Mouse (Mus musculus): Measurements from ENCODE around the gene Ap1s1. TPM values are rescaled to one million over a fixed set of nuclear protein-coding genes. Genes with fewer than 3 reads are reported as not detected.

Gene Ap1s1
- total RNA-seq, 2 experiments from 2014 or later, result 235 to 257 TPM

- intact Hi-C loops (cut with DNase I), result no loop called here
- DNase-seq (ENCODE audit: low spot score in 2 of 2), result no peak
Measured at GRCm38 (mm10) chr5:137070881-137071605, 25.1 kb upstream of the Ap1s1 start.

DNA sequence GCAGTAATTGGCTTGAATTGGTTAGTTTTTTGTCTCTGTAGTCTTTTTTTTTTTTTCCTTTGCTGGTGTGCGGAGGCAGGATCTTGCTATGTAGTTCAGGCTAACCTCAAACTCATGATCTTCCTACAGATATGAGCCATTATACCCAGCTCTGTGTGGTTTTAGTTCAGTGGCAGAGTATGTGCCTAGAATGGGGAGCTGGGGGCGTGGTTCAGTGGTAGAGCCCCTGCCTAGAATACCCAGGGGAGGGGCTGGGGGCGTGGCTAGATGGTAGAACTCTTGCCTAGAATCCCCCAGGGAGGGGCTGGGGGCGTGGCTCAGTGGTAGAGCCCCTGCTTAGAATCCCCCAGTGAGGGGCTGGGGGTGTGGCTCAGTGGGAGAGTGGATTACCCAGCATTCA is 22.8 kb upstream of the Ap1s1 start:
- no peak for DNase-seq (ENCODE audit: low spot score in 2 of 2)
- intact Hi-C loops (cut with DNase I), result no loop called here

GRCm38 (mm10) chr5:137065923-137066322 is 20.0 kb upstream of the Ap1s1 start:
- intact Hi-C loops (cut with DNase I), result no loop called here
- DNase-seq (ENCODE audit: low spot score in 2 of 2), result no peak

DNA sequence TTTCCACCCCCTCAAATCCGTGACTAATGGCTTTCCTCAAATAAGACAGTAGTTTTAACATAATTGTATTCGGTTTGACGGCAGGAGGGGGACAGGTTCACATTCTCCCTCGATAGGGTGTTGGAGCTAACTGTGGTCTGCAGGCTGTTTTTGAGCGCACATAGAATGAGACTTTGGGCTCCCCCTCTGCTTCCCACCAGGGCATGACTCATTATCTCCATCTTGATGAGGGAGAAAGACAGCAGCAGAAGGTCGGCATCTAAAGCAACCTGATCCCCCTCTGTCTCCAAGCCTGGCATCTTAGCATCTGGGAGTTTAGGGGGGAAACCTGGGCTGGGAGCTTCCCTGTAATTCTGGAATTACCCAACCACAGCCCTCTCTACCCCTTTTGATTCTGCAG is 19.5 kb upstream of the Ap1s1 start:
- no peak for DNase-seq (ENCODE audit: low spot score in 2 of 2)
- intact Hi-C loops (cut with DNase I), result no loop called here

GRCm38 (mm10) chr5:137062601-137063000 is 16.7 kb upstream of the Ap1s1 start:
- intact Hi-C loops (cut with DNase I), result loop anchor here (2.0 kb wide), 1 partner anchor 44 kb away; no protein-coding TSS in a partner anchor
- DNase-seq (ENCODE audit: low spot score in 2 of 2), result no peak

DNA sequence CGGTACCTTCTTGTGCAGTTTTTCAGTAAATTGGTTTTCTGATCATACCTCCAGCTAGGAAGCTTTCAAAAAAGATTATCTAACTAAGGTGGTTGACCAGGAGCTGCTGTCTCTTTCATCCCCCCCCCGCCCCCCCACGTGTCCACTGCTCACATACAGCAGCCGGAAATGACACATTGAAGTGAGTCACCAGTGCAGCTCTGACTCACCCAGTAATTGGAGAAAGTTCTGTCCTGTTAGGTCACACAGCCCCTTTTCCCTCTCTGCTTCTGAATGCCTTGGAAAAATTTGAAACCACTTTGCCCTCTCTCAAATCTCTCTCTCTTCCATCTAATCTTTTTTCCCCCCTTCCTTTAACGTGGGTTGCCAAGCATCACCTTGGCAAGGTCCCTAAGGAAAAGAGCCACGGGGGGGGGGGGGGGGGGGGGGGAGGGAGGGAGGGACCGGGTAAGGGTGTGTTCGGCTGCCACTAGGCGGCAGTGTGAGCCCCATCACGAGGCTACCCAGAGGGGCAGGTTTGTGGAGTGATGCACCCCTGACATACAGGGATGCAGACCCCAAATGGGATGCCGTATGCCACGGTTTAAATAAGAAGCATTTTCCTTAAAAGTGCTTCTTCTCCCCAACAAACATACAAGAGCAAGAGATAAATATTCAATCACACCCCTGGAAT is 16.0 kb upstream of the Ap1s1 start:
- intact Hi-C loops (cut with DNase I), result loop anchor here (2.0 kb wide), 1 partner anchor 45 kb away; no protein-coding TSS in a partner anchor
- DNase-seq (ENCODE audit: low spot score in 2 of 2), result peak in 1 of 2 experiments; percentile 35

DNA sequence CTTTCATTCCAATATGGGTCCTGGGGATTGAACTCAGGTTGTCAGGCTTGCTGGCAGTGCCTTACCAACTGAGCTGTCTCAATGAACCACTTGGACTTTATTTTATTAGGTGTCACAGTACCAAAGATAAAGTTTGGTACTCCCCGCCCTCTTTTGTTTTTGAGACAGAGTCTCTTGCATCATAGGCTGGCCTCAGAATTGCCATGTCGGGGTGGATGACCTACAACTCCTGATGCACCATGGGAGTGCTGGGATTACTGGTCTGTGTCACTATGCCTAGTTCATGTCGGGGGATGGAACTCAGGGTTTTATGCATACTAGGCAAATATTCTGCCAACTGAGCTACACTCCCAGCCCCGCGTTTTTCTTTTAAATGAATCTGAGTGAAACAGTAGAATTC is 8.9 kb upstream of the Ap1s1 start:
- DNase-seq (ENCODE audit: low spot score in 2 of 2), result no peak
- intact Hi-C loops (cut with DNase I), result no loop called here

DNA sequence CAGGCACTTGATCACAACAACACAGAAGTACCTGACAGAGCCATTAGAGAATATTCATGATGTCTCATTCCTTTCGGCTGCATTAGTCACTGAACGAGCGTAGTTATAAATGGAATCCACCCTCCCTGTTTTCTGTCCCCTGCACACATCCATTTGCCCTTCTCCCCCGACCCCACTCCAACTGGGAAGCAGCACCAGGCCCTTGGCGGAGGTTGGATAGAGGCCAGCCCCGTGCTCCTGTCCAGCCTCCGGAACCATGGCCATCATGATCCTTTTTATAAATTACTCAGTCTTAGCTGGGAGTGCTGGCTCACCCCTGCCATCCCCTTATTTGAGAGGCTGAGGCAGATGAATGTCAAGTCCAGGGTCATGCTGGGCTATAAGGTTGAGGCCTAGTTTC is 8.4 kb upstream of the Ap1s1 start:
- intact Hi-C loops (cut with DNase I), result no loop called here
- DNase-seq (ENCODE audit: low spot score in 2 of 2), result no peak

- peak; percentile 37 to 44 for DNase-seq (ENCODE audit: low spot score in 2 of 2)
Measured at GRCm38 (mm10) chr5:137051914-137052505, 6.1 kb upstream of the Ap1s1 start.

GRCm38 (mm10) chr5:137051125-137051524 is 5.2 kb upstream of the Ap1s1 start:
- DNase-seq (ENCODE audit: low spot score in 2 of 2), result no peak
- intact Hi-C loops (cut with DNase I), result no loop called here

More at GRCm38 (mm10) chr5:137051914-137052505, 6.1 kb upstream of the Ap1s1 start:
- intact Hi-C loops (cut with DNase I), result no loop called here

DNA sequence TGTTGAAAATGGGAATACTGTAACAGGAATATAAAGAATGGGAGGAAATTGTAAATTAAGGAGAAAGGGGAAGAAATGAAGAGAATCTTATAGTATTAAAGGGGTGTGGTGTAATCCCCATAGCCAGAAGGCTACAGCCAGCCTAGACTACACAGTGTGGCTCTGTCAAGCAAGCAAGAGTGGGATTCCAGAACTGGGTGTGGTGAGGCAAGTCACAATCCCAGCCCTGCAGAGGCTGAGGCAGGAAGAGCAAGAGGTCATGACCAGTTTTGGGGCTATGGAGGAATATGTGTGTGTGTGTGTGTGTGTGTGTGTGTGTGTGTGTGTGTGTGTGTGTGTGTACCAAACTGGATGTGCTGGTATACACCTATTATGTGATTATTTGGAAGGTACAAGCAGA is 1.1 kb upstream of the Ap1s1 start:
- DNase-seq (ENCODE audit: low spot score in 2 of 2), result no peak
- intact Hi-C loops (cut with DNase I), result no loop called here

GRCm38 (mm10) chr5:137046324-137046718 is 386 bp upstream of the Ap1s1 start:
- intact Hi-C loops (cut with DNase I), result no loop called here
- no peak for DNase-seq (ENCODE audit: low spot score in 2 of 2)

DNA sequence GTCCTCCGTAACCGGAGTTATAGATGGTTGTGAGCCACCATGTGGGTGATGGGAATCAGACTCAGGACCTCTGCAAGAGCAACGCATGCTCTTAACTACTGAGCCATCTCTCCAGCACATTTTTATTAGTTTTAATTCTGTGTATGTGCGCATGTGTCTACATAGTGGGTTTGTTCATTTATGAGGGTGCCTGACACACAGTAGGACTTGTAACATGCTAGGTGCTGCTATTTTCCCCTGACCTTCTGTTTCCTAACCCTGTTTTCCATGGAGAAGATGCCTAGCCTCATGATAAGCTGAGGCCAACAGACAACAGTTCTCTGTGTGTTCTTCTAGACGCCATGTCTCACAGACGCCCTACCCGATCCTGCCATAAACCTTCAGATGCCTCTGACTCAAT is 1.9 kb downstream of the Ap1s1 start:
- intact Hi-C loops (cut with DNase I), result no loop called here
- DNase-seq (ENCODE audit: low spot score in 2 of 2), result no peak

DNA sequence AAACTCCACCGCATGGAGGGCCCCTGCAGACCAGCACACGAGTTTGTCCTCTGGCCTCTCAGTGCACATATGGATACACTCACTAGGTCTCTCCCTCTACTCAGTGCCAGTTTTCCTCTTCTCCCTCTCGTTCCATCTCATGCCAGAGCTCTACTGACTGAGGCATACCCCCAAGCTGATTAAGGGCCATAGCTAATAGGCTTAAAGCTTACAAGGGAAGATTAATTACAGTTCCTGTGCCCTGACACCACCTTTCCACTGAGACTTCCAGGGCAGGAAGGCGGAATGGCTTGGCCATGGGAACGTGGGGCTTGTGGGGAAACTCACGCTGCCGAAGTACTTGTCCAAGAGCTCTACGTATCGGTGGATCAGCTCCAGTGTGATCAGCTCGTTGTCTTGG is 4.5 kb downstream of the Ap1s1 start:
- intact Hi-C loops (cut with DNase I), result no loop called here
- DNase-seq (ENCODE audit: low spot score in 2 of 2), result no peak

- intact Hi-C loops (cut with DNase I), result no loop called here
- DNase-seq (ENCODE audit: low spot score in 2 of 2), result no peak
Measured at GRCm38 (mm10) chr5:137039453-137039852, 6.5 kb downstream of the Ap1s1 start.

- intact Hi-C loops (cut with DNase I), result no loop called here
- DNase-seq (ENCODE audit: low spot score in 2 of 2), result no peak
Measured at GRCm38 (mm10) chr5:137036211-137036610, 9.7 kb downstream of the Ap1s1 start.

GRCm38 (mm10) chr5:137032641-137033074 is 13.3 kb downstream of the Ap1s1 start:
- intact Hi-C loops (cut with DNase I), result loop anchor here (5.0 kb wide), 1 partner anchor 255 kb away; the partner anchor contains the start of gene Ache
- peak; percentile 78 to 88 for DNase-seq (ENCODE audit: low spot score in 2 of 2)

DNA sequence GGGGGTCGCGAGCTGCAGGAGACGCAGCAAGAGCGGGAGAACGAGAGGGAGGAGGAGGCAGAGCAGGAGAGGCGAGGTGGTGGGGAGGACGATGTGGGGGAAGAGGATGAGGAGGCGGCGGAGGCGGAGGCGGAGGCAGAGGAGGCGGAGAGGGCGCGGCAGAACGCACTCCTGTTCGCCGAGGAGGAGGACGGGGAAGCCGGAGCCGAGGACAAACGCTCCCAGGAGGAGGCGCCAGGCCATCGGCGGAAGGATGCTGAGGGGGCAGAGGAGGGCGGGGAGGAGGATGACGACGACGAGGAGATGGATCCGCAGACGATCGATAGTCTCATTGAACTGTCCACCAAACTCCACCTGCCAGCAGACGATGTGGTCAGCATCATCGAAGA is 13.9 kb downstream of the Ap1s1 start:
- peak; percentile 31 to 63 for DNase-seq (ENCODE audit: low spot score in 2 of 2)
- intact Hi-C loops (cut with DNase I), result loop anchor here (5.0 kb wide), 1 partner anchor 255 kb away; the partner anchor contains the start of gene Ache

DNA sequence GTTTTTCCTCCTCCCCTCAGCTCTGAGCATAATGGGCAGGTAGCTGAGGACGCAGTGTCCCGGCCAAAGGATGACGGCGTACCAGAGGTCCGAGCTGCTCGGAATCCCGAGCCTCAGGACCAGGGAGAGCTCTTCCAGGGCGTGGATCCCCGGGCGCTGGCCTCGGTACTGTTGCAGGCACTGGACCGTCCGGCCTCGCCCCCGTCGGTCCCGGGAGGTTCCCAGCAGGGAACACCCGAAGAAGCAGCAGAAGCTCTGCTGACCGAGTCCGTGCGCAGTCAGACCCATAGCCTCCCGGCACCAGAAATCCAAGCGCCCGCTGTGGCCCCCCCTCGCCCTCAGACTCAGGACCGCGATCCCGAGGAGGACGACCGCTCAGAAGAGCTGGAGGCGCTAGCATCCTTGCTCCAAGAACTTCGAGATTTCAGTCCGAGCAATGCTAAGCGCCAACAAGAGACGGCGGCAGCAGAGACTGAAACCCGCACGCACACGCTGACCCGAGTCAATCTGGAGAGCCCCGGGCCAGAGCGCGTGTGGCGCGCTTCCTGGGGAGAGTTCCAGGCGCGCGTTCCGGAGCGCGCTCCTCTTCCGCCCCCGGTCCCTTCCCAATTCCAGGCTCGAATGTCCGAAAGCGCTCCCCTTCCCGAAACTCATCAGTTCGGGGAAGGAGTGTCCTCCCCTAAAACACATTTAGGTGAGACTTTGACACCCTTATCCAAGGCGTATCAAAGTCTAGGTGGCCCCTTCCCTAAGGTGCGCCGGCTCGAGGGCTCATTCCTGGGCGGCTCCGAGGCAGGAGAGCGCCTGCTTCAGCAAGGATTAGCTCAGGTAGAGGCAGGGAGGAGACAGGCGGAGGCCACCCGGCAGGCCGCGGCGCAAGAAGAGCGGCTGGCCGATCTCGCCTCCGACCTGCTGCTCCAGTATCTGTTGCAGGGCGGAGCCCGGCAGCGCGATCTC is 14.6 kb downstream of the Ap1s1 start:
- intact Hi-C loops (cut with DNase I), result loop anchor here (5.0 kb wide), 1 partner anchor 256 kb away; the partner anchor contains the start of gene Ache
- DNase-seq (ENCODE audit: low spot score in 2 of 2), result peak in 1 of 2 experiments; percentile 32
